Mouse (Mus musculus): ENCODE measurements at regions not wholly inside any gene's neighbourhood (a gene's known extent, or its start where the extent isn't known, plus 50 kb on each side); places are given as distances from the start of the nearest gene placed in this dataset.

GRCm38 (mm10) chr10:43792618-43793017 is 108.9 kb downstream of the Qrsl1 start:
- DNase-seq, result no peak

- DNase-seq, result no peak
Observed at GRCm38 (mm10) chr10:43794587-43794986, 107.0 kb downstream of the Qrsl1 start.

- DNase-seq, result no peak
Observed at GRCm38 (mm10) chr10:43800077-43800476, 101.5 kb downstream of the Qrsl1 start.

GRCm38 (mm10) chr10:43815291-43815690 is 86.3 kb downstream of the Qrsl1 start:
- DNase-seq, result no peak

- no peak for DNase-seq
Observed at GRCm38 (mm10) chr10:43817522-43818198, 83.9 kb downstream of the Qrsl1 start.

GRCm38 (mm10) chr10:43818623-43819022 is 82.9 kb downstream of the Qrsl1 start:
- no peak for DNase-seq

GRCm38 (mm10) chr10:43819434-43819833 is 82.1 kb downstream of the Qrsl1 start:
- DNase-seq, result no peak

- no peak for DNase-seq
Observed at GRCm38 (mm10) chr10:43822615-43823014, 78.9 kb downstream of the Qrsl1 start.

- DNase-seq, result no peak
Observed at GRCm38 (mm10) chr10:43824009-43824408, 77.5 kb downstream of the Qrsl1 start.

Data from kidney, postnatal 14 days (tissue).